Mouse (Mus musculus) forebrain, embryonic 14.5 days (tissue): Measurements from ENCODE around the gene Cdpf1. TPM values are rescaled to one million over a fixed set of nuclear protein-coding genes. Genes with fewer than 3 reads are reported as not detected.

Experiments
- ATAC-seq: fragments of 200-750 bp; cut with Nextera tagmentation; 2 replicates; pipeline ENCODE4 v1.8.0; 2017; ENCODE audit warnings: mild to moderate bottlenecking, moderate library complexity
- DNase-seq: peaks from one replicate; pipeline ENCODE4 v3.0.0-alpha.2; 2015; ENCODE audit warnings: low spot score
- H3K27ac ChIP-seq: fragments of 300-500 bp; sonication (generic); 2 replicates; pipeline ENCODE4 v1.5.1; 2014; ENCODE audit warnings: low read depth, mild to moderate bottlenecking, control low read depth, low read length, moderate library complexity
- H3K27me3 ChIP-seq: fragments of 300-500 bp; sonication (generic); replicated peaks from 2 replicates; pipeline ENCODE4 v1.6.1; 2014; ENCODE audit warnings: low read length, control low read depth, mixed read lengths; ENCODE audit not compliant: control insufficient read depth, insufficient read depth
- H3K36me3 ChIP-seq: fragments of 300-500 bp; sonication (generic); 2 replicates; pipeline ENCODE4 v1.6.1; 2014; ENCODE audit warnings: low read length, control low read depth; ENCODE audit not compliant: control insufficient read depth, insufficient read depth
- H3K4me1 ChIP-seq: fragments of 300-500 bp; sonication (generic); 2 replicates; pipeline ENCODE4 v1.6.1; 2014; ENCODE audit warnings: antibody characterized with exemption, low read length, control low read depth; ENCODE audit not compliant: control insufficient read depth, insufficient read depth
- H3K4me2 ChIP-seq: fragments of 300-500 bp; sonication (generic); 2 replicates; pipeline ENCODE4 v1.6.1; 2014; ENCODE audit warnings: mild to moderate bottlenecking, control low read depth, low read length
- H3K4me3 ChIP-seq: fragments of 300-500 bp; sonication (generic); 2 replicates; pipeline ENCODE4 v1.5.1; 2014; ENCODE audit warnings: low read depth, low read length, control low read depth
- H3K9ac ChIP-seq: fragments of 300-500 bp; sonication (generic); 2 replicates; pipeline ENCODE4 v1.6.1; 2014; ENCODE audit warnings: mild to moderate bottlenecking, low read length, control low read depth, moderate library complexity
- H3K9me3 ChIP-seq: fragments of 300-500 bp; sonication (generic); replicated peaks from 2 replicates; pipeline ENCODE4 v1.6.1; 2016; ENCODE audit warnings: low read length, control low read depth, mixed read lengths; ENCODE audit not compliant: control insufficient read depth
- WGBS: fragments of 180-500 bp; shearing (Covaris S2); extraction: QIAGEN DNeasy Blood & Tissue Kit; methylation state at CpG from one replicate; pipeline ENCODE4 v1.1.7; 2014; 5-methylcytosine and 5-hydroxymethylcytosine counted together
- polyA plus RNA-seq: library from polyadenylated mRNA; unstranded; fragments of >200 nt; fragmentation: Nextera tagmentation; extraction: Ambion mirVana; gene quantifications from 2 replicates; pipeline ENCODE4 v1.2.1, GENCODE M21; 2014

Cdpf1 gene
- polyA plus RNA-seq, 1 experiment from 2014 or later: 29.5 TPM

DNA sequence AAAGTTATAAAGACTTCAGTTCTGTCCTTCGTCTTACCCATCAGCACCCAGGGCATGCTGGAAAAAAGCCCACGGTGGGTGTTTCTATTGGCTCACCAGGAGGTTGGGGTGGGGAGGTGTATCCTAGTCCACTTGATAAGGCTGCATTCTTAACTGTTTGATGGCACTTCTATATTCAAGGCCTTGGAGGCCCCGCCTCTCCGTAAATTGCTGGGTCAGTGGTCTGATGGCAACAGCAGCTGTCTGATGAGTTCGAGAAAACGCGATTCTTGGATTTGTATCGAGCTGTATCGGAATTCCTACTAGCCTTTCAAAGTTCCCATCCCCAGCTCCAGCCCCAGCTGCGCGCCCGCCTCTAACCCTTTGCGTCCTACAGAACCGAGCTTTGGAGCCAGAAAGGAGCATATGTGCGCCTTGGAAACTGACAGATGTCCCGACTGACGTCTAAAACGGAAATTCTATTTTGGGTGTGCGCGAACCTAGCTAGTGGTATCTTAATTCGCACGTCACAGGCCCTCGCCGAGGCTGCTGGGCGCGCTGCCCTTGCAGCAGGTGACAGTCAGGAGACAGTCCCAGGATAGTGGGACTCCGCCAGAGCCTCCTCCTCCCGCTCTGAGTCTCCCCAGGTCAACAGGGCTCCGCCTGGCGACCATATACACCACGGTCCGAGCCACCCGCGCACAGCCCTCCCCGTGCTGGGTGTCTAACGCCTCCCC is 533 bp downstream of the Cdpf1 start:
- Histone ChIP-seq H3K4me1 (peaks cover 4% of the 10 kb centered on the region; the same call in 1 of the 2 replicates), H3K9ac (peak overlapping the region; percentile 85), H3K4me2 (peak overlapping the region; percentile 73), H3K27ac (peak overlapping the region; percentile 92), H3K9me3 (no peaks in the 10 kb centered on the region), H3K36me3 (no peaks in the 10 kb centered on the region), H3K4me3 (peak overlapping the region; percentile 74), H3K27me3 (no peaks in the 10 kb centered on the region; the same call in 1 of the 2 replicates)
- 6% methylated on average over 36 of the region's 36 CpGs for WGBS
- ATAC-seq: peak; percentile 85
- peak; percentile 78 for DNase-seq

DNA sequence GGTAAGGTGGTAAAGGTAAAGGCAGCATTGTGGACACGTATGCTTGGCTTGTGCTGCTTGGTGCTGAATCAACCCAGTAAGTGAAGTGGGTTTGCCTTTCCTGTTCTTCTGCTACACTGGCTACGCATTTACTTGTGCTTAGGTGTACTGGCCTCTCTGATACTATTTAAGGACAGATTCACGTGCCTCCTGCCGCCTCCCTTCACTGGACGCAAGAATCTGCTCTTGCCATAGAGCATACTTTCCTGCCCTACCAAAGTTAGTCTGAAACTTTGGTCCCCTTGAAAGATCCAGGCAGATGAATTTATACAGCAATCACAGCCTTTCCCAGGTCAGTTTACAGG is 1.1 kb downstream of the Cdpf1 start:
- H3K4me2 ChIP-seq: peak overlapping the region; percentile 73
- 88% methylated on average over 5 of the region's 5 CpGs for WGBS
- no peaks in the 10 kb centered on the region; the same call in 1 of the 2 replicates for H3K27me3 ChIP-seq
- H3K9me3 ChIP-seq: no peaks in the 10 kb centered on the region
- peak overlapping the region; percentile 85; the same call in 1 of the 2 replicates for H3K9ac ChIP-seq
- peak overlapping the region; percentile 74 for H3K4me3 ChIP-seq
- H3K27ac ChIP-seq: no peak overlapping the region
- peaks cover 4% of the 10 kb centered on the region; the same call in 1 of the 2 replicates for H3K4me1 ChIP-seq
- no peaks in the 10 kb centered on the region for H3K36me3 ChIP-seq
- ATAC-seq (no peak), DNase-seq (no peak)

DNA sequence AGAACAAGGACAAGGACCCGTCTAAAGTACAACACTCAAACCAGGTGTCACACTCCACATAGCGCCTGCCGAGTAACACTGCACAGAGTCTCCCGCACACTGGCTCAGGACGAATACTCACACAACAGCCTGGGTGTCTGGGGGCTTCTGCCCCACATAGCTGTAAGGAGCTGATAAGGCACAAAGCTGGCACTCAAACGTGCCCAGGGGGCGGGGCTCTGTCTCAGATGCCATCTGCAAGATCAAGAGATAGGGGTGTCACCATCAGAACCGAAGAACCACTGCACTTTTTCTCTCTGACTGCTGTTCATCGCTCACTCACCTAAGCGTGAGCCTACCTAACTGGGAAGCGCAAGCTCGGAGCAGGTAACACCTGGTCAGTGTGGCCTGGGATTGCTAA is 2.4 kb downstream of the Cdpf1 start:
- 88% methylated on average over 12 of the region's 12 CpGs for WGBS
- ATAC-seq: no peak
- Histone ChIP-seq H3K27ac (no peak overlapping the region), H3K4me3 (no peak overlapping the region), H3K4me1 (peaks cover 4% of the 10 kb centered on the region; the same call in 1 of the 2 replicates), H3K4me2 (no peak overlapping the region), H3K9ac (no peak overlapping the region), H3K36me3 (no peaks in the 10 kb centered on the region), H3K9me3 (no peaks in the 10 kb centered on the region), H3K27me3 (no peaks in the 10 kb centered on the region; the same call in 1 of the 2 replicates)
- no peak for DNase-seq

- H3K4me2 ChIP-seq: no peak overlapping the region
- ATAC-seq (no peak), DNase-seq (no peak)
- H3K4me1 ChIP-seq: peaks cover 4% of the 10 kb centered on the region; the same call in 1 of the 2 replicates
- no peak overlapping the region for H3K4me3 ChIP-seq
- H3K27me3 ChIP-seq: no peaks in the 10 kb centered on the region; the same call in 1 of the 2 replicates
- no peak overlapping the region for H3K9ac ChIP-seq
- H3K9me3 ChIP-seq: no peaks in the 10 kb centered on the region
- H3K27ac ChIP-seq: no peak overlapping the region
- no peaks in the 10 kb centered on the region for H3K36me3 ChIP-seq
- WGBS: 40% methylated on average over 8 of the region's 8 CpGs
These were observed 3.1 kb downstream of the Cdpf1 start for GRCm38 (mm10) chr15:85808434-85808833.

DNA sequence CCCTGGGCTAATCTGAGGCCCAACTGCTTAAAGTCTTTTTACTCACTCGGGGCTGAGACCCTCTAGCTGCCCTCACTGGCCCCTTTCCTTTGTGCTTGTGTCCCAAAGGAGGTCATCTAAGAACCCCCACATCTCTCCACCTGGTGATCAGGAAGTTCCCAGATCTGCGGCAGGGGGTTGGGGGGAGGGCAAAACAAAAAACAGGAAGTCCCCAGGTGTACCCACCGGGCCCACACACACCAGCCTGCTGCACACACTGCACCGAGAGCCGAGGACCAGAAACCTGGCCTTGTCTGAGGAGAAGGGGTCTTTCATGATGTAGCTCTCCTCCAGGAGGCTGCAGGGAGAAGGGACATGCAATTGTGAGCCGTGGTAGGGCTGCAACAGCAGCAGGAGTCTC is 3.5 kb downstream of the Cdpf1 start:
- no peak for ATAC-seq
- Histone ChIP-seq H3K27ac (no peak overlapping the region), H3K4me2 (no peak overlapping the region), H3K27me3 (no peaks in the 10 kb centered on the region), H3K9ac (no peak overlapping the region), H3K36me3 (no peaks in the 10 kb centered on the region), H3K9me3 (no peaks in the 10 kb centered on the region), H3K4me1 (peaks cover 4% of the 10 kb centered on the region; the same call in 1 of the 2 replicates), H3K4me3 (no peak overlapping the region)
- no peak for DNase-seq
- 78% methylated on average over 6 of the region's 6 CpGs for WGBS

DNA sequence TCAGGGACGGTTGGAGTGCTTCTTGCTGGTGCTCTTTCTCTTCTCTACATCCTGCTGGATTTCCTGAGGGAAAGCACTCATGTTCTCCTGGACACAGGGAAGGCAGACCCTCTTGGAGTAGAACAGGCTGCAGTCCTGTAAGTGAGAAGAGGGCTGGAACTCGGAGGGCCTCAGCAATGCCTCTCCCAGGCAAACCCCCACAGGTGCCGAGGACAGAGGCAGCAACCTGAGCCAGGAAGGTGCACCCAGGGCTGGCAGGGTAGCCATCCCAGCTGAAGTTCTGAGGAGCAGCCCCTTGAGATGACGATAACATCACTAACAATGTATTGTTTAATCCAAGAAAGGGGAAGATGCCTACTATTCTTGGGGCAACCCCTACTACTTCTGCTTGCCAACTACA is 4.1 kb downstream of the Cdpf1 start:
- H3K4me1 ChIP-seq: peaks cover 4% of the 10 kb centered on the region; the same call in 1 of the 2 replicates
- H3K36me3 ChIP-seq: no peaks in the 10 kb centered on the region
- no peak overlapping the region for H3K27ac ChIP-seq
- no peaks in the 10 kb centered on the region for H3K27me3 ChIP-seq
- 82% methylated on average over 4 of the region's 4 CpGs for WGBS
- H3K9ac ChIP-seq: no peak overlapping the region
- ATAC-seq (no peak), DNase-seq (no peak)
- H3K9me3 ChIP-seq: no peaks in the 10 kb centered on the region
- no peak overlapping the region for H3K4me2 ChIP-seq
- no peak overlapping the region for H3K4me3 ChIP-seq

DNA sequence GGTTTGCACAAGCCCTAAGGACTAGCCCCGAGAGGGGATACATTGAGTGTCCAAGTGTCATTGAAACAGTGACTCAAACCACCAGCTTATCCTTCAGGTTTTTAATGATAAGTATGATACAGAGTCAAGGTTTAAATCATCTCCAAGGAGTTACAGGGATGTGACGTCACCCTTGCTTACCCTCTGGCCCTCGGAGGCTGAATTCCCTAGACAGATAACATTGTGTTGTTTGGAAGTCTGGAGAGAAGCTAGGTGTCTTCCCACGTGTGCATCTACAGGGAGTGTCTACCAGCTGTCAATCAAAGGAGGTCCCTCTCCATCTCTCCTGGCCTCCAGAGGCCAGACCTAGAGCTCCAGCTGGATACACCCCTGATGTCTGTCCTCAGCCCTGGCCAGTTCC is 4.6 kb downstream of the Cdpf1 start:
- 82% methylated on average over 4 of the region's 4 CpGs for WGBS
- no peaks in the 10 kb centered on the region; the same call in 1 of the 2 replicates for H3K4me1 ChIP-seq
- H3K4me2 ChIP-seq: no peak overlapping the region
- no peak overlapping the region for H3K9ac ChIP-seq
- H3K27me3 ChIP-seq: no peaks in the 10 kb centered on the region
- no peak for DNase-seq
- H3K9me3 ChIP-seq: no peaks in the 10 kb centered on the region
- no peak overlapping the region for H3K27ac ChIP-seq
- no peak for ATAC-seq
- no peak overlapping the region for H3K4me3 ChIP-seq
- no peaks in the 10 kb centered on the region for H3K36me3 ChIP-seq

DNA sequence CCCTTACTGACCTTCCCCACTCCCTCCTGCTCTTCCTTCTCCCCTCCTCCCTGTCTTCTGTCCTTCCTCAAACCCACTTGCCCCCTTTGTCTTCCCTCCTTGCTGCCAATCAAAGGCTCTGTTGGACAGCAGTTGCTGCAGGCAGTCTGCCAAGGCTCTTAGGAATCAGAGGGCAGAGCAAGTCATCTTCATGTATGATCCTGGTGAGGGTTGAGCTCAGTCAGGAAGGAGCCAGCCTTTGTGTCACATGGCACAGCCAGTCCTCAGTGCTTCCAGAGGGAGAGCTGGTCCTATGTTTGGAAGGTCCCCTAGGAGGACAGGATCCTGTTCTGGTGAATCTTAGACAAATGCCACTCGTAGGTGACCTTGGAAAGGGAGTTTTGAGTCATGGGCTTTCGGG is 8.6 kb downstream of the Cdpf1 start:
- no peaks in the 10 kb centered on the region for H3K4me1 ChIP-seq
- peak; percentile 16 for DNase-seq
- no peak overlapping the region for H3K4me2 ChIP-seq
- H3K36me3 ChIP-seq: no peaks in the 10 kb centered on the region
- no peak overlapping the region for H3K4me3 ChIP-seq
- no peak for ATAC-seq
- no peaks in the 10 kb centered on the region for H3K9me3 ChIP-seq
- H3K27me3 ChIP-seq: no peaks in the 10 kb centered on the region
- no peak overlapping the region for H3K9ac ChIP-seq
- 76% methylated on average over 2 of the region's 2 CpGs for WGBS
- H3K27ac ChIP-seq: no peak overlapping the region

GRCm38 (mm10) chr15:85798676-85799075 is 12.8 kb downstream of the Cdpf1 start:
- Histone ChIP-seq H3K36me3 (no peaks in the 10 kb centered on the region), H3K4me2 (no peak overlapping the region), H3K27ac (no peak overlapping the region), H3K9ac (no peak overlapping the region), H3K4me3 (no peak overlapping the region), H3K27me3 (no peaks in the 10 kb centered on the region), H3K4me1 (no peaks in the 10 kb centered on the region), H3K9me3 (no peaks in the 10 kb centered on the region)
- WGBS: 95% methylated on average over 8 of the region's 8 CpGs
- DNase-seq: no peak
- ATAC-seq: no peak
